Mouse (Mus musculus) liver, embryonic 14.5 days (tissue): Measurements from ENCODE around the gene Pde4d.

Experiments
- CTCF ChIP-seq: IDR thresholded peaks from 2 replicates; pipeline ENCODE4 v1.5.1; 2016; ENCODE audit warnings: antibody characterized with exemption, low read depth, control low read depth
- EP300 ChIP-seq: IDR thresholded peaks from 2 replicates; pipeline ENCODE4 v1.6.1; 2016; ENCODE audit warnings: antibody characterized with exemption, low read depth

- no peak for TF ChIP-seq CTCF
- no peak for TF ChIP-seq EP300
These were observed 148.9 kb downstream of the Pde4d start for GRCm38 (mm10) chr13:108598673-108599072.
